Comparison of ENCODE assay signal across 18 mouse cellular contexts in the genomic region with DNA sequence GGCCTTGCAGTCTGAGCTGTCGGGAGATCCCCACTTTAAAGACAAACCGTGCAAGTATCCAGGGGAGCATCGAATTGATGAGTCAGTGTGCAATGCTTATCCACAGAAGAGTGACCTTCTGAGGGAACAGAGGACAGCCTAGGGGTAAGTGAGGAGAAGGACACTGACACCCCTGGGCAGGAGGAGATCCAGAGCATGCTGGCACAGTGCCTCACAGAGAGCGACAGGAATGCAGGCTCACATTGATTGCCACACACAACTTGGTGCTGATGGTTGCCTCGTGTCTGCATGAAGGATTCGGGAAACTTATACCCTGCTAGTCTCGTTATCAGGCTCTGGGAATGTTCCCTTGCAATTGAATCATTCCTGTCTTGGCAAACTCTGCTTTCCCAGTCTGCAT. TPM values are rescaled to one million over a fixed set of nuclear protein-coding genes. Genes with fewer than 3 reads are reported as not detected.
DNase-seq lines count a peak whose midpoint lies in the region; ATAC-seq and TF ChIP-seq lines count a peak whose summit lies in the region.
"Had no signal": no experiment of that assay in that cellular context is flagged by ENCODE, and none has a peak within 500 bp of the region (broad histone marks: within the 10 kb centered on the region; RNA-seq: fewer than 3 reads in every experiment).

No protein-coding gene starts in this region.

- H3K36me3 ChIP-seq in heart, adult 2 months (ENCODE audit: control insufficient read depth, insufficient read depth, low read length), result no peaks in the 10 kb centered on the region
- no peaks in the 10 kb centered on the region for H3K36me3 ChIP-seq in hindbrain, embryonic 12.5 days
- H3K36me3 ChIP-seq: forebrain, embryonic 15.5 days; neural tube, embryonic 12.5 days had no signal

- H3K27me3 ChIP-seq in heart, adult 2 months (ENCODE audit: control insufficient read depth, insufficient read depth, low read length), result no peaks in the 10 kb centered on the region
- no peaks in the 10 kb centered on the region for H3K27me3 ChIP-seq in hindbrain, embryonic 12.5 days
- H3K27me3 ChIP-seq: forebrain, embryonic 15.5 days; neural tube, embryonic 12.5 days had no signal

- ATAC-seq in hindbrain, embryonic 12.5 days (ENCODE audit: low FRiP score), result no peak
- ATAC-seq: forebrain, embryonic 15.5 days; midbrain, embryonic 16.5 days had no signal

- TF ChIP-seq POLR2A in lung, adult 2 months (IDR thresholded peaks at IDR 0.05; ENCODE audit: borderline replicate concordance, extremely low read depth, low read depth, low read length), result no peak
- TF ChIP-seq POLR2A in heart, adult 2 months (IDR thresholded peaks at IDR 0.05; ENCODE audit: insufficient read depth, low read depth, low read length), result no peak

- TF ChIP-seq EP300 in heart, adult 2 months (IDR thresholded peaks at IDR 0.05; ENCODE audit: insufficient read depth, low read depth, low read length), result peak; percentile 74

- intact Hi-C loops in heart, adult 2 months (cut with DNase I), result no loop called here
- intact Hi-C loops in heart, postnatal 14 days (cut with DNase I), result loop anchor here (5.0 kb wide), 1 partner anchor 140 kb away; no protein-coding TSS in a partner anchor

- no peaks in the 10 kb centered on the region for H3K9me3 ChIP-seq in hindbrain, embryonic 12.5 days (replicated peaks)
- H3K9me3 ChIP-seq: forebrain, embryonic 15.5 days; neural tube, embryonic 12.5 days had no signal

- TF ChIP-seq CTCF in lung, adult 2 months (IDR thresholded peaks at IDR 0.05; ENCODE audit: insufficient read depth, low read length), result no peak
- TF ChIP-seq CTCF in heart, adult 2 months (IDR thresholded peaks at IDR 0.05), result no peak

- 63% methylated on average over 7 of the region's 7 CpGs for WGBS in lung, adult 2 months
- 35% methylated on average over 7 of the region's 7 CpGs for WGBS in heart, adult 2 months
- WGBS in hindbrain, embryonic 12.5 days, result 74% methylated on average over 7 of the region's 7 CpGs

- no peaks in the 10 kb centered on the region for H3K79me2 ChIP-seq in heart, adult 2 months (replicated peaks; ENCODE audit: control insufficient read depth, insufficient read depth, low read length)

- H3K4me1 ChIP-seq in lung, adult 2 months (ENCODE audit: control insufficient read depth, insufficient read depth, low read length), result no peaks in the 10 kb centered on the region
- no peaks in the 10 kb centered on the region for H3K4me1 ChIP-seq in heart, adult 2 months (ENCODE audit: control insufficient read depth, insufficient read depth, low read length)
- peaks cover 6% of the 10 kb centered on the region; the same call in 1 of the 2 replicates for H3K4me1 ChIP-seq in hindbrain, embryonic 12.5 days
- H3K4me1 ChIP-seq: forebrain, embryonic 15.5 days; neural tube, embryonic 12.5 days had no signal

- no peak overlapping the region for H3K9ac ChIP-seq in heart, adult 2 months (ENCODE audit: low read depth, low read length)
- no peak overlapping the region for H3K9ac ChIP-seq in hindbrain, embryonic 12.5 days
- H3K9ac ChIP-seq: forebrain, embryonic 15.5 days; neural tube, embryonic 12.5 days had no signal

- H3K4me2 ChIP-seq in hindbrain, embryonic 12.5 days (replicated peaks), result no peak overlapping the region
- H3K4me2 ChIP-seq: forebrain, embryonic 15.5 days; neural tube, embryonic 12.5 days had no signal

- no peak overlapping the region for H3K27ac ChIP-seq in heart, adult 2 months
- H3K27ac ChIP-seq in hindbrain, embryonic 12.5 days, result no peak overlapping the region
- H3K27ac ChIP-seq: forebrain, embryonic 15.5 days; kidney, postnatal 0 days; neural tube, embryonic 12.5 days had no signal

- no peak overlapping the region for H3K4me3 ChIP-seq in lung, adult 2 months (replicated peaks; ENCODE audit: extremely low read depth, low read depth, low read length)
- no peak overlapping the region for H3K4me3 ChIP-seq in heart, adult 2 months
- H3K4me3 ChIP-seq in hindbrain, embryonic 12.5 days, result no peak overlapping the region
- H3K4me3 ChIP-seq: forebrain, embryonic 15.5 days; neural tube, embryonic 12.5 days had no signal

- peak; percentile 9 to 37 for DNase-seq in lung, adult 18-20 months
- DNase-seq in lung, adult 2 months, result no peak
- peak; percentile 49 to 62 for DNase-seq in heart, adult 2 months
- DNase-seq in heart, postnatal 14 days, result peak; percentile 45 to 71
- DNase-seq in frontal cortex, postnatal 10 days (ENCODE audit: low spot score in 2 of 2), result no peak
- DNase-seq in kidney, adult 8-10 months, result no peak
- DNase-seq: cerebellum, adult 2 months; layer of hippocampus, adult 9-11 months had no signal

RNA-seq across cellular contexts. Expression of a gene that starts 16.5 kb away (rescaled TPM):
- not detected in 2 replicates for polyA plus RNA-seq in lung, adult 2 months (2012; rRNA removed)
- total RNA-seq in heart, adult 2 months (2021), result not detected
- polyA plus RNA-seq in heart, adult 2 months (2012; rRNA removed), result 0.09 and 0.10 TPM in 2 replicates
- not detected for total RNA-seq in heart, postnatal 14 days (2021)
- not detected in 2 replicates for polyA plus RNA-seq in hindbrain, embryonic 12.5 days (2016; fragmentation: Nextera tagmentation; extraction: Ambion mirVana)
- total RNA-seq: left cerebral cortex, postnatal 25 days; megakaryocyte progenitor cell, adult 5-6 weeks; MEL had no signal
- polyA plus RNA-seq: cerebellum, adult 2 months; forebrain, embryonic 15.5 days; neural tube, embryonic 12.5 days; spleen, adult 2 months; urinary bladder, adult 2 months had no signal

RNA-seq across cellular contexts. Expression of a gene that starts 31.5 kb away (rescaled TPM):
- polyA plus RNA-seq in lung, adult 2 months (2012; rRNA removed), result 2.0 and 2.4 TPM in 2 replicates
- under 1 TPM; 0.50 to 0.86 TPM for total RNA-seq in heart, adult 2 months (2021)
- polyA plus RNA-seq in heart, adult 2 months (2012; rRNA removed), result 1.1 and 1.3 TPM in 2 replicates
- 1 to 10 TPM; 1.6 to 2.0 TPM for total RNA-seq in heart, postnatal 14 days (2021)
- 0.30 and 0.47 TPM in 2 replicates for polyA plus RNA-seq in hindbrain, embryonic 12.5 days (2016; fragmentation: Nextera tagmentation; extraction: Ambion mirVana)
- total RNA-seq: MEL had no signal

RNA-seq across cellular contexts. Expression of a gene that starts 39.3 kb away (rescaled TPM):
- polyA plus RNA-seq in lung, adult 2 months (2012; rRNA removed), result 11.2 and 12.1 TPM in 2 replicates
- total RNA-seq in heart, adult 2 months (2021), result 10 to 100 TPM in 1 of 2 experiments, 1 to 10 TPM in 1; 9.2 to 11.7 TPM
- 6.6 and 12.6 TPM in 2 replicates for polyA plus RNA-seq in heart, adult 2 months (2012; rRNA removed)
- 10 to 100 TPM; 13.5 to 16.0 TPM for total RNA-seq in heart, postnatal 14 days (2021)
- 7.3 and 8.2 TPM in 2 replicates for polyA plus RNA-seq in hindbrain, embryonic 12.5 days (2016; fragmentation: Nextera tagmentation; extraction: Ambion mirVana)
- total RNA-seq: megakaryocyte progenitor cell, adult 5-6 weeks; MEL had no signal

Comparison
In these comparisons a context has a peak if more than half of its experiments do, and no peak if none do; other contexts are left out.
1. DNase-seq: peak in lung, adult 18-20 months (2 of 2), heart, adult 2 months (2 of 2) and heart, postnatal 14 days (2 of 2); none in lung, adult 2 months (single experiment), frontal cortex, postnatal 10 days (0 of 2) and kidney, adult 8-10 months (0 of 2).